ENCODE assay signal across 9 mouse cellular contexts in the genomic region with DNA sequence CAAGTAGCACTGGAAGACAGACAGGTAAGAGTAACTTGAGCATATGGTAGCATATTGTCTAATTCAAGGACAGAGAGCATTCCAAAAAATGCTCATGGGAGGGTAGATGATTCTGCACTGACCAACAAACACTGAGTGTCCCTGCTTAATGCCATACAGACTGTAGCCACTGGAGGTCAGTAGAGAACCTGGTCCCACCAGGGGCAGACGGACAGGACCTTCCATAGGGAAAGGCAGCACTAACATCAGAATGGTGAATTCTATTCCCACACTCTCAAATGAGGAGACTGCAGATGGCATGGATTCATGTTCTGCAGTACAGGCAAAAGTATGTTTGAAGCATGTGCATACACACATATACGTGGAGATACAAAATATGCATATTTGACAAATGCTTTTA. TPM values are rescaled to one million over a fixed set of nuclear protein-coding genes. Genes with fewer than 3 reads are reported as not detected.
A peak's percentile ranks its signal among the peaks of the same experiment; 100 is the strongest.
DNase-seq lines count a peak whose midpoint lies in the region; ATAC-seq lines count a peak whose summit lies in the region.
"Had no signal": no experiment of that assay in that cellular context is flagged by ENCODE, and none has a peak within 500 bp of the region (broad histone marks: within the 10 kb centered on the region; RNA-seq: fewer than 3 reads in every experiment).

No protein-coding gene starts in this region.

- H3K9ac ChIP-seq in liver, embryonic 12.5 days = no peak overlapping the region
- no peak overlapping the region for H3K9ac ChIP-seq in midbrain, embryonic 14.5 days (replicated peaks; ENCODE audit: low read length)
- H3K9ac ChIP-seq: neural tube, embryonic 13.5 days had no signal

- H3K4me3 ChIP-seq in liver, embryonic 12.5 days = no peak overlapping the region
- H3K4me3 ChIP-seq in limb, embryonic 10.5 days = no peak overlapping the region
- no peak overlapping the region for H3K4me3 ChIP-seq in midbrain, embryonic 14.5 days (replicated peaks; ENCODE audit: low read depth, low read length)
- H3K4me3 ChIP-seq: neural tube, embryonic 13.5 days had no signal

- no peaks in the 10 kb centered on the region for H3K9me3 ChIP-seq in liver, embryonic 12.5 days (replicated peaks)
- no peaks in the 10 kb centered on the region for H3K9me3 ChIP-seq in limb, embryonic 10.5 days (replicated peaks)
- H3K9me3 ChIP-seq in midbrain, embryonic 14.5 days (ENCODE audit: control insufficient read depth, low read length) = no peaks in the 10 kb centered on the region
- H3K9me3 ChIP-seq: neural tube, embryonic 13.5 days had no signal

- H3K27me3 ChIP-seq in liver, embryonic 12.5 days (replicated peaks) = no peaks in the 10 kb centered on the region
- no peaks in the 10 kb centered on the region for H3K27me3 ChIP-seq in limb, embryonic 10.5 days (ENCODE audit: low read depth, poor library complexity, severe bottlenecking)
- H3K27me3 ChIP-seq in midbrain, embryonic 14.5 days (ENCODE audit: control insufficient read depth, insufficient read depth, low read length) = no peaks in the 10 kb centered on the region
- H3K27me3 ChIP-seq: neural tube, embryonic 13.5 days had no signal

- WGBS in liver, embryonic 12.5 days (ENCODE audit: insufficient replicate concordance) = 48% methylated on average over 2 of the region's 2 CpGs
- 22% methylated on average over 2 of the region's 2 CpGs for WGBS in limb, embryonic 10.5 days
- WGBS in midbrain, embryonic 14.5 days = 23% methylated on average over 2 of the region's 2 CpGs

- DNase-seq in liver = peak; percentile 52
- peak; percentile 78 for DNase-seq in cerebellum, adult 8-10 months
- peak; percentile 48 to 64 for DNase-seq in frontal cortex, postnatal 36 days (ENCODE audit: low spot score in 2 of 2)
- peak; percentile 71 for DNase-seq in kidney, adult 18-20 months
- DNase-seq in limb, embryonic 10.5 days (ENCODE audit: low spot score) = peak; percentile 56
- DNase-seq in midbrain, embryonic 14.5 days = peak; percentile 78
- peak; percentile 24 to 40 for DNase-seq in spleen, postnatal 36 days (ENCODE audit: low spot score in 2 of 2)

- no peak overlapping the region for H3K27ac ChIP-seq in liver, embryonic 12.5 days
- no peak overlapping the region for H3K27ac ChIP-seq in limb, embryonic 10.5 days
- no peak overlapping the region for H3K27ac ChIP-seq in midbrain, embryonic 14.5 days (replicated peaks; ENCODE audit: low read depth, low read length)
- H3K27ac ChIP-seq: neural tube, embryonic 13.5 days had no signal

- no peaks in the 10 kb centered on the region for H3K36me3 ChIP-seq in liver, embryonic 12.5 days
- H3K36me3 ChIP-seq in limb, embryonic 10.5 days = no peaks in the 10 kb centered on the region
- no peaks in the 10 kb centered on the region for H3K36me3 ChIP-seq in midbrain, embryonic 14.5 days (ENCODE audit: control insufficient read depth, insufficient read depth, low read length)
- H3K36me3 ChIP-seq: neural tube, embryonic 13.5 days had no signal

- no peaks in the 10 kb centered on the region for H3K4me1 ChIP-seq in liver, embryonic 12.5 days
- H3K4me1 ChIP-seq in limb, embryonic 10.5 days = no peaks in the 10 kb centered on the region
- H3K4me1 ChIP-seq in midbrain, embryonic 14.5 days (ENCODE audit: control insufficient read depth, insufficient read depth, low read length) = no peaks in the 10 kb centered on the region
- H3K4me1 ChIP-seq: neural tube, embryonic 13.5 days had no signal

- H3K4me2 ChIP-seq in liver, embryonic 12.5 days = no peak overlapping the region
- no peak overlapping the region for H3K4me2 ChIP-seq in midbrain, embryonic 14.5 days (ENCODE audit: low read length)
- H3K4me2 ChIP-seq: neural tube, embryonic 13.5 days had no signal

- ATAC-seq in liver, embryonic 12.5 days = no peak
- peak; percentile 50; the same call in 1 of the 2 replicates for ATAC-seq in midbrain, embryonic 14.5 days (ENCODE audit: low FRiP score, low TSS enrichment)

RNA-seq across cellular contexts. Expression of gene Erp44, which starts 54.2 kb away (rescaled TPM):
- 55.6 and 56.3 TPM in 2 replicates for polyA plus RNA-seq in liver, embryonic 12.5 days (2016; fragmentation: Nextera tagmentation; extraction: Ambion mirVana)
- 56.8 and 58.7 TPM in 2 replicates for polyA plus RNA-seq in limb, embryonic 10.5 days (2016; fragmentation: Nextera tagmentation; extraction: Ambion mirVana)
- polyA plus RNA-seq in midbrain, embryonic 14.5 days (2014; fragmentation: Nextera tagmentation; extraction: Ambion mirVana) = 47.4 and 59.6 TPM in 2 replicates

RNA-seq across cellular contexts. Expression of gene Invs, which starts 54.4 kb away (rescaled TPM):
- polyA plus RNA-seq in liver, embryonic 12.5 days (2016; fragmentation: Nextera tagmentation; extraction: Ambion mirVana) = 3.3 and 3.7 TPM in 2 replicates
- polyA plus RNA-seq in limb, embryonic 10.5 days (2016; fragmentation: Nextera tagmentation; extraction: Ambion mirVana) = 8.4 and 12.1 TPM in 2 replicates
- 3.9 and 5.3 TPM in 2 replicates for polyA plus RNA-seq in midbrain, embryonic 14.5 days (2014; fragmentation: Nextera tagmentation; extraction: Ambion mirVana)
